Mouse (Mus musculus) forebrain, embryonic 11.5 days (tissue): ENCODE results near the gene Kcnb1. TPM values are rescaled to one million over a fixed set of nuclear protein-coding genes. Genes with fewer than 3 reads are reported as not detected.
"Not testable (repeated sequence)": the region's sequence is repeated elsewhere in the genome, so short reads cannot be mapped to it uniquely, and the experiment has no call there.

ENCODE experiments used
- ATAC-seq: fragments of 200-750 bp; cut with Nextera tagmentation; replicated peaks from 2 replicates; pipeline ENCODE4 v1.8.0; 2017; ENCODE audit warnings: moderate TSS enrichment; ENCODE audit not compliant: low FRiP score
- DNase-seq: peaks from one replicate; pipeline ENCODE4 v3.0.0-alpha.2; 2017; ENCODE audit warnings: low spot score
- H3K27ac ChIP-seq: fragments of 300-500 bp; sonication (generic); 2 replicates; pipeline ENCODE4 v1.5.1; 2014; ENCODE audit warnings: low read depth, low read length
- H3K27me3 ChIP-seq: fragments of 300-500 bp; sonication (generic); 2 replicates; pipeline ENCODE4 v1.6.1; 2014; ENCODE audit warnings: mild to moderate bottlenecking, low read length, mixed read lengths; ENCODE audit not compliant: control insufficient read depth, insufficient read depth
- H3K36me3 ChIP-seq: fragments of 300-500 bp; sonication (generic); 2 replicates; pipeline ENCODE4 v1.6.1; 2014; ENCODE audit warnings: mild to moderate bottlenecking, low read length, moderate library complexity, mixed read lengths; ENCODE audit not compliant: control insufficient read depth, insufficient read depth
- H3K4me1 ChIP-seq: fragments of 300-500 bp; sonication (generic); replicated peaks from 2 replicates; pipeline ENCODE4 v1.6.1; 2014; ENCODE audit warnings: low read length, mixed read lengths; ENCODE audit not compliant: control insufficient read depth, insufficient read depth
- H3K4me2 ChIP-seq: fragments of 300-500 bp; sonication (generic); 2 replicates; pipeline ENCODE4 v1.6.1; 2014; ENCODE audit warnings: low read depth, mild to moderate bottlenecking, low read length, moderate library complexity, mixed read lengths; ENCODE audit not compliant: severe bottlenecking
- H3K4me3 ChIP-seq: fragments of 300-500 bp; sonication (generic); 2 replicates; pipeline ENCODE4 v1.5.1; 2014; ENCODE audit warnings: low read depth, low read length
- H3K9ac ChIP-seq: fragments of 300-500 bp; sonication (generic); 2 replicates; pipeline ENCODE4 v1.6.1; 2014; ENCODE audit warnings: low read length
- H3K9me3 ChIP-seq: fragments of 300-500 bp; sonication (generic); 2 replicates; pipeline ENCODE4 v1.6.1; 2016; ENCODE audit warnings: low read length, mixed read lengths; ENCODE audit not compliant: control insufficient read depth
- WGBS: fragments of 180-500 bp; shearing (Covaris S2); extraction: QIAGEN DNeasy Blood & Tissue Kit; methylation state at CpG from one replicate; pipeline ENCODE4 v1.1.7; 2014; 5-methylcytosine and 5-hydroxymethylcytosine counted together
- polyA plus RNA-seq: library from polyadenylated mRNA; unstranded; fragments of >200 nt; fragmentation: Nextera tagmentation; extraction: Ambion mirVana; gene quantifications from 2 replicates; pipeline ENCODE4 v1.2.1, GENCODE M21; 2014

Kcnb1 gene
- polyA plus RNA-seq, 1 experiment from 2014 or later: 0.73 TPM

GRCm38 (mm10) chr2:167212551-167212950 lies 22.6 kb upstream of the Kcnb1 start:
- no peak for ATAC-seq
- H3K9ac ChIP-seq: no peak overlapping the region
- no peaks in the 10 kb centered on the region for H3K9me3 ChIP-seq
- H3K4me3 ChIP-seq: no peak overlapping the region
- no peaks in the 10 kb centered on the region for H3K27me3 ChIP-seq
- WGBS: 95% methylated on average over 6 of the region's 6 CpGs
- H3K4me1 ChIP-seq: no peaks in the 10 kb centered on the region
- no peaks in the 10 kb centered on the region for H3K36me3 ChIP-seq
- no peak overlapping the region for H3K4me2 ChIP-seq
- DNase-seq: no peak
- H3K27ac ChIP-seq: no peak overlapping the region

- Histone ChIP-seq H3K27me3 (no peaks in the 10 kb centered on the region), H3K4me3 (no peak overlapping the region), H3K4me1 (no peaks in the 10 kb centered on the region), H3K36me3 (no peaks in the 10 kb centered on the region), H3K9me3 (no peaks in the 10 kb centered on the region), H3K4me2 (no peak overlapping the region), H3K27ac (no peak overlapping the region), H3K9ac (no peak overlapping the region)
- ATAC-seq (no peak), DNase-seq (no peak)
- WGBS: 95% methylated on average over 3 of the region's 3 CpGs
These were observed 22.1 kb upstream of the Kcnb1 start for GRCm38 (mm10) chr2:167212089-167212488.

- WGBS: 87% methylated on average over 9 of the region's 9 CpGs
- Histone ChIP-seq H3K36me3 (no peaks in the 10 kb centered on the region), H3K9ac (no peak overlapping the region), H3K9me3 (no peaks in the 10 kb centered on the region), H3K4me2 (no peak overlapping the region), H3K4me3 (no peak overlapping the region), H3K4me1 (no peaks in the 10 kb centered on the region), H3K27ac (no peak overlapping the region), H3K27me3 (no peaks in the 10 kb centered on the region)
- ATAC-seq (no peak), DNase-seq (no peak)
These were observed 19.9 kb upstream of the Kcnb1 start for GRCm38 (mm10) chr2:167209900-167210299.

- DNase-seq (no peak), ATAC-seq (no peak)
- 88% methylated on average over 3 of the region's 3 CpGs for WGBS
- Histone ChIP-seq H3K27ac (no peak overlapping the region), H3K9ac (no peak overlapping the region), H3K9me3 (no peaks in the 10 kb centered on the region), H3K4me2 (no peak overlapping the region), H3K4me3 (no peak overlapping the region), H3K36me3 (no peaks in the 10 kb centered on the region), H3K4me1 (no peaks in the 10 kb centered on the region), H3K27me3 (no peaks in the 10 kb centered on the region)
These were observed 19.0 kb upstream of the Kcnb1 start for GRCm38 (mm10) chr2:167208984-167209383.

GRCm38 (mm10) chr2:167205918-167206629 lies 16.1 kb upstream of the Kcnb1 start:
- no peaks in the 10 kb centered on the region for H3K9me3 ChIP-seq
- H3K4me2 ChIP-seq: no peak overlapping the region
- H3K9ac ChIP-seq: no peak overlapping the region
- no peak for ATAC-seq
- 92% methylated on average over 18 of the region's 18 CpGs for whole genome bisulfite sequencing
- no peaks in the 10 kb centered on the region for H3K27me3 ChIP-seq
- H3K4me1 ChIP-seq: no peaks in the 10 kb centered on the region; the same call in 1 of the 2 replicates
- H3K36me3 ChIP-seq: no peaks in the 10 kb centered on the region
- no peak for DNase-seq
- H3K4me3 ChIP-seq: no peak overlapping the region
- H3K27ac ChIP-seq: no peak overlapping the region

GRCm38 (mm10) chr2:167204686-167205085 lies 14.7 kb upstream of the Kcnb1 start:
- H3K9ac ChIP-seq, H3K4me2 ChIP-seq, H3K9me3 ChIP-seq, ATAC-seq, H3K4me3 ChIP-seq, H3K36me3 ChIP-seq, H3K27ac ChIP-seq, H3K27me3 ChIP-seq, DNase-seq, H3K4me1 ChIP-seq: not testable (repeated sequence)
- WGBS: 91% methylated on average over 5 of the region's 5 CpGs

- H3K9ac ChIP-seq: no peak overlapping the region
These were observed 13.7 kb upstream of the Kcnb1 start for GRCm38 (mm10) chr2:167203505-167204166.

GRCm38 (mm10) chr2:167201463-167202291 lies 11.7 kb upstream of the Kcnb1 start:
- ATAC-seq: no peak
- no peak overlapping the region for H3K4me2 ChIP-seq

More at GRCm38 (mm10) chr2:167203505-167204166, 13.7 kb upstream of the Kcnb1 start:
- ATAC-seq (no peak), DNase-seq (no peak)
- WGBS: 83% methylated on average over 7 of the region's 7 CpGs
- Histone ChIP-seq H3K9me3 (no peaks in the 10 kb centered on the region), H3K27me3 (no peaks in the 10 kb centered on the region), H3K27ac (no peak overlapping the region), H3K4me3 (no peak overlapping the region), H3K4me2 (no peak overlapping the region), H3K4me1 (no peaks in the 10 kb centered on the region; the same call in 1 of the 2 replicates), H3K36me3 (no peaks in the 10 kb centered on the region)

More at GRCm38 (mm10) chr2:167201463-167202291, 11.7 kb upstream of the Kcnb1 start:
- Histone ChIP-seq H3K9me3 (no peaks in the 10 kb centered on the region), H3K27ac (peak overlapping the region; percentile 39; the same call in 1 of the 2 replicates), H3K9ac (peak overlapping the region; percentile 20; the same call in 1 of the 2 replicates), H3K27me3 (no peaks in the 10 kb centered on the region), H3K36me3 (no peaks in the 10 kb centered on the region), H3K4me3 (no peak overlapping the region), H3K4me1 (no peaks in the 10 kb centered on the region; the same call in 1 of the 2 replicates)
- no peak for DNase-seq
- WGBS: 44% methylated on average over 16 of the region's 16 CpGs
